Mouse (Mus musculus) C2C12 (cell line): ENCODE measurements around the gene Fmo1. TPM values are rescaled to one million over a fixed set of nuclear protein-coding genes. Genes with fewer than 3 reads are reported as not detected.

Source experiments
- H3K27me3 ChIP-seq: one replicate; pipeline ENCODE4 v1.6.1; 2011; ENCODE audit not compliant: control insufficient read depth, insufficient read depth, insufficient read length
- H3K36me3 ChIP-seq: one replicate; pipeline ENCODE4 v1.6.1; 2011; ENCODE audit not compliant: control insufficient read depth, insufficient read depth
- H3K4me3 ChIP-seq: one replicate; pipeline ENCODE4 v1.5.1; 2011; ENCODE audit warnings: mild to moderate bottlenecking, control low read depth; ENCODE audit not compliant: poor library complexity, insufficient read depth, severe bottlenecking
- H3K79me2 ChIP-seq: one replicate; pipeline ENCODE4 v1.6.1; 2011; ENCODE audit not compliant: control insufficient read depth, insufficient read depth
- H3K79me3 ChIP-seq: one replicate; pipeline ENCODE4 v1.6.1; 2011; ENCODE audit warnings: low read depth, control low read depth
- H3ac ChIP-seq: one replicate; pipeline ENCODE3; 2011; ENCODE audit warnings: low read depth; ENCODE audit not compliant: control insufficient read depth, insufficient read length
- CEBPB ChIP-seq: IDR thresholded peaks from one replicate; pipeline ENCODE4 v1.6.1; 2011; ENCODE audit warnings: low read depth, mild to moderate bottlenecking, control low read depth, moderate library complexity
- CTCF ChIP-seq: IDR thresholded peaks from one replicate; pipeline ENCODE4 v1.5.1; 2011; ENCODE audit not compliant: control insufficient read depth, insufficient read depth, insufficient read length
- FOSL1 ChIP-seq: IDR thresholded peaks from one replicate; pipeline ENCODE4 v1.8.0; 2011; ENCODE audit warnings: mild to moderate bottlenecking, low read length; ENCODE audit not compliant: poor library complexity, insufficient read depth, severe bottlenecking
- MAX ChIP-seq: IDR thresholded peaks from one replicate; pipeline ENCODE4 v1.6.1; 2011; ENCODE audit warnings: mild to moderate bottlenecking, control low read depth
- MYOD1 ChIP-seq: IDR thresholded peaks from one replicate; pipeline ENCODE4 v1.6.1; 2011; ENCODE audit warnings: low read depth; ENCODE audit not compliant: control insufficient read depth, insufficient read length
- MYOG ChIP-seq: IDR thresholded peaks from one replicate; pipeline ENCODE4 v1.6.1; 2011; ENCODE audit not compliant: control insufficient read depth, insufficient read length; ENCODE audit errors: extremely low read depth
- USF1 ChIP-seq: IDR thresholded peaks from one replicate; pipeline ENCODE4 v1.6.1; 2011; ENCODE audit warnings: low read depth, mild to moderate bottlenecking, control low read depth, moderate library complexity
- polyA plus RNA-seq: library from polyadenylated mRNA; unstranded; fragments of >200 nt; fragmentation: generic; extraction: Trizol; gene quantifications from one replicate; pipeline ENCODE4 v1.2.1, GENCODE M21; 2012; ENCODE audit warnings: missing spikeins

Gene Fmo1
- polyA plus RNA-seq, 1 experiment: 0.27 TPM

GRCm38 (mm10) chr1:162882681-162883080 is 16.3 kb upstream of the Fmo1 start:
- no peak overlapping the region for H3K4me3 ChIP-seq
- H3K79me2 ChIP-seq: no peaks in the 10 kb centered on the region
- H3K36me3 ChIP-seq: no peaks in the 10 kb centered on the region
- H3ac ChIP-seq: no peak overlapping the region
- no peaks in the 10 kb centered on the region for H3K27me3 ChIP-seq
- H3K79me3 ChIP-seq: no peaks in the 10 kb centered on the region
- TF ChIP-seq MYOD1: no peak
- no peak for TF ChIP-seq CTCF
- no peak for TF ChIP-seq MYOG
- no peak for TF ChIP-seq MAX
- no peak for TF ChIP-seq CEBPB
- TF ChIP-seq USF1: no peak
- no peak for TF ChIP-seq FOSL1

- no peak for TF ChIP-seq MAX
- peak; percentile 64 for TF ChIP-seq CTCF
Observed at GRCm38 (mm10) chr1:162879595-162880369, 13.4 kb upstream of the Fmo1 start.

GRCm38 (mm10) chr1:162875091-162875490 is 8.7 kb upstream of the Fmo1 start:
- Histone ChIP-seq H3K27me3 (no peaks in the 10 kb centered on the region), H3ac (no peak overlapping the region), H3K79me2 (no peaks in the 10 kb centered on the region), H3K36me3 (no peaks in the 10 kb centered on the region), H3K4me3 (no peak overlapping the region), H3K79me3 (no peaks in the 10 kb centered on the region)
- TF ChIP-seq FOSL1 (no peak), CTCF (no peak), MAX (no peak), USF1 (no peak), MYOG (no peak), CEBPB (no peak), MYOD1 (no peak)

More at GRCm38 (mm10) chr1:162879595-162880369, 13.4 kb upstream of the Fmo1 start:
- H3ac ChIP-seq: no peak overlapping the region
- no peaks in the 10 kb centered on the region for H3K79me3 ChIP-seq
- no peak overlapping the region for H3K4me3 ChIP-seq
- H3K36me3 ChIP-seq: no peaks in the 10 kb centered on the region
- H3K27me3 ChIP-seq: no peaks in the 10 kb centered on the region
- no peaks in the 10 kb centered on the region for H3K79me2 ChIP-seq

- Histone ChIP-seq H3K79me2 (no peaks in the 10 kb centered on the region), H3K36me3 (no peaks in the 10 kb centered on the region), H3ac (no peak overlapping the region), H3K27me3 (no peaks in the 10 kb centered on the region), H3K79me3 (no peaks in the 10 kb centered on the region), H3K4me3 (no peak overlapping the region)
- TF ChIP-seq MYOG (no peak), USF1 (no peak), CEBPB (no peak)
Observed at GRCm38 (mm10) chr1:162871701-162872311, 5.4 kb upstream of the Fmo1 start.

- no peak for TF ChIP-seq USF1
- TF ChIP-seq MYOG: no peak
- no peak for TF ChIP-seq MYOD1
- no peak for TF ChIP-seq MAX
- TF ChIP-seq CTCF: no peak
- TF ChIP-seq CEBPB: no peak
- no peak for TF ChIP-seq FOSL1
- Histone ChIP-seq H3K27me3 (no peaks in the 10 kb centered on the region), H3ac (no peak overlapping the region), H3K4me3 (no peak overlapping the region), H3K79me3 (no peaks in the 10 kb centered on the region), H3K36me3 (no peaks in the 10 kb centered on the region), H3K79me2 (no peaks in the 10 kb centered on the region)
Observed at GRCm38 (mm10) chr1:162870978-162871377, 4.6 kb upstream of the Fmo1 start.

- no peak for TF ChIP-seq USF1
- TF ChIP-seq CTCF: no peak
- TF ChIP-seq CEBPB: no peak
- TF ChIP-seq FOSL1: no peak
- TF ChIP-seq MYOD1: no peak
- TF ChIP-seq MAX: no peak
- TF ChIP-seq MYOG: no peak
- H3K79me2 ChIP-seq: no peaks in the 10 kb centered on the region
Observed at GRCm38 (mm10) chr1:162867396-162867795, 986 bp upstream of the Fmo1 start.

More at GRCm38 (mm10) chr1:162867396-162867795, 986 bp upstream of the Fmo1 start:
- H3K4me3 ChIP-seq: no peak overlapping the region
- H3K79me3 ChIP-seq: no peaks in the 10 kb centered on the region
- H3K36me3 ChIP-seq: no peaks in the 10 kb centered on the region
- no peak overlapping the region for H3ac ChIP-seq
- no peaks in the 10 kb centered on the region for H3K27me3 ChIP-seq
